Mouse (Mus musculus): Measurements from ENCODE around the gene Thumpd2.

GRCm38 (mm10) chr17:80980096-80980495, 84.8 kb downstream of the Thumpd2 start:
- TF ChIP-seq CTCF (IDR thresholded peaks at IDR 0.05; ENCODE audit: low read depth) (no peak), EP300 (optimal IDR thresholded peaks at IDR 0.05) (no peak)
